Mouse (Mus musculus) bone marrow macrophage, adult 2 months (primary cell): ENCODE data around the gene D630023F18Rik. TPM values are rescaled to one million over a fixed set of nuclear protein-coding genes. Genes with fewer than 3 reads are reported as not detected.

Source experiments
- H3K27ac ChIP-seq: 2 replicates; pipeline ENCODE4 v1.5.1; 2012; ENCODE audit warnings: low read depth, low read length; ENCODE audit not compliant: insufficient read depth
- H3K4me1 ChIP-seq: 2 replicates; pipeline ENCODE4 v1.6.1; 2012; ENCODE audit warnings: low read length; ENCODE audit not compliant: control insufficient read depth, insufficient read depth
- H3K4me3 ChIP-seq: 2 replicates; pipeline ENCODE4 v1.5.1; 2012; ENCODE audit warnings: mild to moderate bottlenecking, low read length, moderate library complexity; ENCODE audit not compliant: insufficient read depth
- CTCF ChIP-seq: IDR thresholded peaks from 2 replicates; pipeline ENCODE4 v1.5.1; 2012; ENCODE audit warnings: low read depth, mild to moderate bottlenecking, low read length, moderate library complexity
- POLR2A ChIP-seq: IDR thresholded peaks from 2 replicates; pipeline ENCODE4 v1.6.1; 2012; ENCODE audit warnings: mild to moderate bottlenecking, low read depth, low read length, borderline replicate concordance
- polyA plus RNA-seq: library from polyadenylated mRNA; stranded (reverse); fragments of >200 nt; gene quantifications from 2 replicates; pipeline ENCODE4 v1.2.4, GENCODE M21; 2012; ENCODE audit not compliant: missing spikeins, insufficient read depth, insufficient read length

The D630023F18Rik gene
- polyA plus RNA-seq, result 1.3 and 2.1 TPM in 2 replicates

GRCm38 (mm10) chr1:65122574-65123372 is at the start of gene D630023F18Rik:
Gene D630023F18Rik (minus strand): TSS chr1:65123214.
- H3K4me3 ChIP-seq, result no peak within 1 kb of the TSS
- no peaks in the 10 kb centered on the region for H3K4me1 ChIP-seq
- no peak within 1 kb of the TSS for H3K27ac ChIP-seq
- TF ChIP-seq POLR2A, result no peak
- TF ChIP-seq CTCF, result no peak

GRCm38 (mm10) chr1:65171579-65171978 is 48.6 kb upstream of the D630023F18Rik start:
- H3K4me1 ChIP-seq, result peaks cover 18% of the 10 kb centered on the region
- no peak for TF ChIP-seq POLR2A
- TF ChIP-seq CTCF, result no peak
- no peak overlapping the region for H3K4me3 ChIP-seq
- no peak overlapping the region for H3K27ac ChIP-seq

- TF ChIP-seq POLR2A, result no peak
- TF ChIP-seq CTCF, result no peak
- H3K4me1 ChIP-seq, result peaks cover 9% of the 10 kb centered on the region
- no peak overlapping the region for H3K27ac ChIP-seq
- H3K4me3 ChIP-seq, result no peak overlapping the region
These were observed 46.9 kb upstream of the D630023F18Rik start for GRCm38 (mm10) chr1:65169947-65170346.

- H3K27ac ChIP-seq, result no peak overlapping the region
- peaks cover 9% of the 10 kb centered on the region for H3K4me1 ChIP-seq
- no peak for TF ChIP-seq POLR2A
- TF ChIP-seq CTCF, result no peak
- H3K4me3 ChIP-seq, result no peak overlapping the region
These were observed 46.5 kb upstream of the D630023F18Rik start for GRCm38 (mm10) chr1:65169536-65169935.

- TF ChIP-seq CTCF (no peak), POLR2A (no peak)
- Histone ChIP-seq H3K4me1 (no peaks in the 10 kb centered on the region), H3K4me3 (no peak overlapping the region), H3K27ac (no peak overlapping the region)
These were observed 44.5 kb upstream of the D630023F18Rik start for GRCm38 (mm10) chr1:65167496-65167895.

DNA sequence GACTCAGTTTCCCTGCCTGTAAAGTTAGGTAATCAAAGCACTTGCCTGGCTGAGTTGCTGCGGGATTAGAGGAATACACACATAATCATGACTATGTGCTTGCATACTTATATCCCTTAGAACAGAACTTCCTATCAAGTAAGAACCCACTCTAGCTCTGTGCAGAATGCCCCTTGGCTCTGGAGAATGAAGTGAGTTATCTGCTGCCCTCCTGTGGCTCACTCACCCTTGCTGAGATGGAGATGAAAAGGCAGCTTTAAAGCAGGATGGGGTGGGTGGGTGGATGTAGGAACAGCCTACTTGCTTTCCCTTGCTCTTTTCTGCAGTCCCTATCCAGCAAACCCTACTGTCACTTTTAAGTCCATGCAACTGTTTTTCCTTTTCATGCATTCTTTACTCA is 39.2 kb upstream of the D630023F18Rik start:
- TF ChIP-seq POLR2A (no peak), CTCF (no peak)
- Histone ChIP-seq H3K4me3 (no peak overlapping the region), H3K27ac (no peak overlapping the region), H3K4me1 (no peaks in the 10 kb centered on the region)

DNA sequence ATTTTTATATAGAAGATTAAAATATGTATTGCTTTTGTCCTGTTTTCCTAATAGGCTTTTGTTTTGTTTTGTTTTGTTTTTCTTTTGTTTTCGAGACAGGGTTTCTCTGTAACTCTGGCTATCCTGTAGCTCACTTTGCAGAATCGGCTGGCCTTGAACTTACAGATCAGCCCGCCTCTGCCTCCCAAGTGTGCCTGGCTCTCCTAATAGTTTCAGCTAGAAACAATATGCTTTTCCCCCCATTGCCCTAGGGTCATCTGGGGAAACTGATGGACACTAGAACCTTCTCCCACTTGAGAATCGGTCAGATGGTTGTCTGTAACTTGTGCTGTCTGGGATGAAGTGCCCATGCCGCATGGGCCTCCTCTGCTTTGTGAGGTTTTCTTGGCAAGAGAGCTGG is 33.1 kb upstream of the D630023F18Rik start:
- Histone ChIP-seq H3K4me1 (peaks cover 4% of the 10 kb centered on the region), H3K27ac (no peak overlapping the region), H3K4me3 (no peak overlapping the region)
- TF ChIP-seq POLR2A, result no peak
- TF ChIP-seq CTCF, result no peak

- TF ChIP-seq CTCF, result no peak
- no peak for TF ChIP-seq POLR2A
- H3K27ac ChIP-seq, result no peak overlapping the region
- H3K4me3 ChIP-seq, result no peak overlapping the region
- peaks cover 4% of the 10 kb centered on the region for H3K4me1 ChIP-seq
These were observed 31.8 kb upstream of the D630023F18Rik start for GRCm38 (mm10) chr1:65154814-65155213.

- TF ChIP-seq POLR2A (no peak), CTCF (no peak)
- Histone ChIP-seq H3K4me3 (no peak overlapping the region), H3K27ac (no peak overlapping the region), H3K4me1 (no peaks in the 10 kb centered on the region)
These were observed 25.0 kb upstream of the D630023F18Rik start for GRCm38 (mm10) chr1:65147971-65148370.

DNA sequence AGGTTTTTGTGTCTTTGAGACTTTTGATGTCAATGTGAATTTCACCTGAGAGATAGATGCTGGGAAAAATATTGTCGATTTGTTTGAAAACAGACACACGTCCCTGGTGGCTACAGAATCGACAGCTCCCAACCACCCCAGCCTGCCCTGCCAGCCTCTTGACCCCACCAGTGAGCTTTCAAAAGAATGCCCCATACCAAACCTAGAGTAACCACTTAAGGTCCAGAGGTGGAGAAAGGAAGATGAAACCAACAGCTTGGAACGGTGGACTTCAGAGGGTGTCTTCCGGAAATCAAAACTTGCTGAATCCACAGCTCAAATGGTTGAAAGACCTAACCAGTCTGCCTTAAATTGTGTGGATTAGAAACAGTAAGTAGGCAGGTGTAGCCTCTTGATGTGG is 24.3 kb upstream of the D630023F18Rik start:
- Histone ChIP-seq H3K27ac (no peak overlapping the region), H3K4me3 (no peak overlapping the region), H3K4me1 (no peaks in the 10 kb centered on the region)
- TF ChIP-seq POLR2A, result no peak
- no peak for TF ChIP-seq CTCF

DNA sequence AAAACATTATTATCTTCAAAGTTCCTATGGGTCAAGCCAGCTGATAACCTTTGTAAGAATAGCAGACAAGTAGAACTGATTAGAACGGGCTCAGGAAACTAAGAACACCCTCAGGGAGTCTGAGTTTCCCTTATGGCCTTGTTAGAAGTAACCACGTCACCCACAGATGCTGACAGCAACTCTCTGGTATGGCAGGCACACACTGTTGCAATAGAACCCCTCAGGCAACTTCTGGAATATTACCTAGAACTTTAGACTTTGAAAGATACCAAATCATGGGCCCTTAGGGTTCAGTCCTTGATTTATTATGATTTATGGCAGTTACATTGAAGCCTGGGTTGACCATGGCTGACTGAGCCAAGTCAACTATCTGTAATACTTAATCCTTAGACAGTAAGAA is 23.6 kb upstream of the D630023F18Rik start:
- no peak overlapping the region for H3K27ac ChIP-seq

More for the DNA sequence above, 23.6 kb upstream of the D630023F18Rik start:
- Histone ChIP-seq H3K4me3 (no peak overlapping the region), H3K4me1 (no peaks in the 10 kb centered on the region)
- TF ChIP-seq POLR2A (no peak), CTCF (no peak)
